Mouse (Mus musculus) kidney, adult 2 months (tissue): ENCODE measurements at regions not wholly inside any gene's neighbourhood (a gene's known extent, or its start where the extent isn't known, plus 50 kb on each side); places are given as distances from the start of the nearest gene placed in this dataset.

Experiments
- CTCF ChIP-seq: fragments of 200-500 bp; conservative IDR thresholded peaks from 2 replicates; pipeline ENCODE4 v1.5.1; 2011; ENCODE audit warnings: low read depth, mild to moderate bottlenecking, control low read depth, low read length, moderate library complexity, mixed read lengths; ENCODE audit not compliant: insufficient read depth, insufficient read length
- POLR2A ChIP-seq: fragments of 200-500 bp; IDR thresholded peaks from one replicate; pipeline ENCODE4 v1.6.1; 2011; ENCODE audit warnings: low read depth, low read length, control low read depth

GRCm38 (mm10) chr3:51002662-51003061, 221.6 kb upstream of the Noct start:
- TF ChIP-seq CTCF (no peak), POLR2A (no peak)
